25 mouse cellular contexts compared by ENCODE assay signal in genomic region chr8:123845114-123845513, GRCm38 (mm10). TPM values are rescaled to one million over a fixed set of nuclear protein-coding genes. Genes with fewer than 3 reads are reported as not detected.
DNase-seq lines count a peak whose midpoint lies in the region; ATAC-seq lines count a peak whose summit lies in the region.
"Had no signal": no experiment of that assay in that cellular context is flagged by ENCODE, and none has a peak within 500 bp of the region (broad histone marks: within the 10 kb centered on the region; RNA-seq: fewer than 3 reads in every experiment).

No protein-coding gene starts in this region.

- WGBS in hindbrain, embryonic 10.5 days: 95% methylated on average over 13 of the region's 13 CpGs
- 91% methylated on average over 13 of the region's 13 CpGs for WGBS in hindbrain, embryonic 13.5 days
- 84% methylated on average over 13 of the region's 13 CpGs for WGBS in embryonic facial prominence, embryonic 12.5 days
- WGBS in heart, embryonic 12.5 days: 86% methylated on average over 13 of the region's 13 CpGs

- no peaks in the 10 kb centered on the region for H3K9me3 ChIP-seq in hindbrain, embryonic 10.5 days
- no peaks in the 10 kb centered on the region for H3K9me3 ChIP-seq in hindbrain, embryonic 13.5 days
- no peaks in the 10 kb centered on the region for H3K9me3 ChIP-seq in embryonic facial prominence, embryonic 12.5 days
- H3K9me3 ChIP-seq in heart, embryonic 12.5 days (replicated peaks): no peaks in the 10 kb centered on the region
- H3K9me3 ChIP-seq: heart, embryonic 13.5 days; intestine, embryonic 15.5 days; limb, embryonic 13.5 days; liver, embryonic 12.5 days; midbrain, embryonic 15.5 days; neural tube, embryonic 12.5 days had no signal

- no peak for DNase-seq in hindbrain, embryonic 10.5 days (ENCODE audit: low spot score)
- DNase-seq in 416B (ENCODE audit: low read depth): peak; percentile 94
- peak; percentile 56 for DNase-seq in CD4-positive helper T cell, adult 2 months (ENCODE audit: low read depth, low spot score)
- DNase-seq in lung, postnatal 36 days: no peak
- DNase-seq: cerebellum, adult 11 months; cerebellum, postnatal 10 days; heart, postnatal 14 days; kidney, adult 9 months; kidney, postnatal 14 days; layer of hippocampus, postnatal 36 days; lung, adult 18-20 months; lung, postnatal 10 days; right cerebral cortex, postnatal 14 days; spleen, adult 18-20 months; thymus, postnatal 36 days had no signal

- H3K4me1 ChIP-seq in hindbrain, embryonic 10.5 days (replicated peaks): peaks cover 18% of the 10 kb centered on the region; the same call in 1 of the 2 replicates
- H3K4me1 ChIP-seq in hindbrain, embryonic 13.5 days (replicated peaks): no peaks in the 10 kb centered on the region
- H3K4me1 ChIP-seq in embryonic facial prominence, embryonic 12.5 days: no peaks in the 10 kb centered on the region
- no peaks in the 10 kb centered on the region for H3K4me1 ChIP-seq in heart, embryonic 12.5 days (replicated peaks)
- H3K4me1 ChIP-seq: heart, embryonic 13.5 days; intestine, embryonic 15.5 days; limb, embryonic 13.5 days; midbrain, embryonic 15.5 days; neural tube, embryonic 12.5 days had no signal

- no peaks in the 10 kb centered on the region for H3K27me3 ChIP-seq in hindbrain, embryonic 10.5 days (ENCODE audit: insufficient read depth, poor library complexity, severe bottlenecking)
- H3K27me3 ChIP-seq in hindbrain, embryonic 13.5 days: no peaks in the 10 kb centered on the region
- H3K27me3 ChIP-seq in embryonic facial prominence, embryonic 12.5 days: no peaks in the 10 kb centered on the region
- H3K27me3 ChIP-seq in heart, embryonic 12.5 days (replicated peaks): no peaks in the 10 kb centered on the region
- H3K27me3 ChIP-seq: heart, embryonic 13.5 days; intestine, embryonic 15.5 days; limb, embryonic 13.5 days; liver, embryonic 12.5 days; midbrain, embryonic 15.5 days; neural tube, embryonic 12.5 days had no signal

- peaks cover 34% of the 10 kb centered on the region for H3K36me3 ChIP-seq in hindbrain, embryonic 10.5 days
- H3K36me3 ChIP-seq in hindbrain, embryonic 13.5 days: no peaks in the 10 kb centered on the region
- no peaks in the 10 kb centered on the region for H3K36me3 ChIP-seq in embryonic facial prominence, embryonic 12.5 days
- H3K36me3 ChIP-seq in heart, embryonic 12.5 days: 0 out of 2 replicates have a peak, but pooled peaks cover 10% of the 10 kb centered on the region
- H3K36me3 ChIP-seq: intestine, embryonic 15.5 days had no signal

- H3K9ac ChIP-seq in hindbrain, embryonic 13.5 days: no peak overlapping the region
- H3K9ac ChIP-seq in embryonic facial prominence, embryonic 12.5 days: no peak overlapping the region
- H3K9ac ChIP-seq in heart, embryonic 12.5 days: no peak overlapping the region
- H3K9ac ChIP-seq: heart, embryonic 13.5 days; hindbrain, embryonic 14.5 days; intestine, embryonic 15.5 days; limb, embryonic 13.5 days; liver, embryonic 12.5 days; midbrain, embryonic 15.5 days; neural tube, embryonic 12.5 days had no signal

- ATAC-seq in hindbrain, embryonic 13.5 days (ENCODE audit: low FRiP score): no peak
- no peak for ATAC-seq in embryonic facial prominence, embryonic 12.5 days (ENCODE audit: insufficient number of reproducible peaks, insufficient read depth, low FRiP score, low TSS enrichment)
- ATAC-seq in heart, embryonic 12.5 days (ENCODE audit: insufficient number of reproducible peaks, low FRiP score): no peak
- ATAC-seq: intestine, embryonic 15.5 days; liver, embryonic 12.5 days; midbrain, embryonic 15.5 days had no signal

- H3K4me2 ChIP-seq in hindbrain, embryonic 13.5 days: no peak overlapping the region
- no peak overlapping the region for H3K4me2 ChIP-seq in embryonic facial prominence, embryonic 12.5 days (replicated peaks)
- H3K4me2 ChIP-seq in heart, embryonic 12.5 days: no peak overlapping the region
- H3K4me2 ChIP-seq: heart, embryonic 13.5 days; hindbrain, embryonic 14.5 days; intestine, embryonic 15.5 days; limb, embryonic 13.5 days; liver, embryonic 12.5 days; midbrain, embryonic 15.5 days; neural tube, embryonic 12.5 days had no signal

- H3K27ac ChIP-seq in hindbrain, embryonic 10.5 days: peak overlapping the region; percentile 35; the same call in 1 of the 2 replicates
- H3K27ac ChIP-seq in hindbrain, embryonic 13.5 days: no peak overlapping the region
- H3K27ac ChIP-seq in embryonic facial prominence, embryonic 12.5 days: 0 out of 2 replicates have a peak overlapping the region, but pooled peaks have one; percentile 11
- H3K27ac ChIP-seq in heart, embryonic 12.5 days (ENCODE audit: poor library complexity, severe bottlenecking): no peak overlapping the region
- H3K27ac ChIP-seq: heart, embryonic 13.5 days; hindbrain, embryonic 14.5 days; intestine, embryonic 15.5 days; limb, embryonic 13.5 days; liver, embryonic 12.5 days; midbrain, embryonic 15.5 days; neural tube, embryonic 12.5 days had no signal

- H3K4me3 ChIP-seq in hindbrain, embryonic 10.5 days: no peak overlapping the region
- H3K4me3 ChIP-seq in hindbrain, embryonic 13.5 days: no peak overlapping the region
- H3K4me3 ChIP-seq in embryonic facial prominence, embryonic 12.5 days: no peak overlapping the region
- H3K4me3 ChIP-seq in heart, embryonic 12.5 days: no peak overlapping the region
- H3K4me3 ChIP-seq: heart, embryonic 13.5 days; intestine, embryonic 15.5 days; limb, embryonic 13.5 days; liver, embryonic 12.5 days; midbrain, embryonic 15.5 days; neural tube, embryonic 12.5 days had no signal

RNA-seq across cellular contexts. Expression of gene Ccsap, which starts 14.9 kb away (rescaled TPM):
- polyA plus RNA-seq in hindbrain, embryonic 10.5 days (2016; fragmentation: Nextera tagmentation; extraction: Ambion mirVana): 7.3 and 8.4 TPM in 2 replicates
- polyA plus RNA-seq in hindbrain, embryonic 13.5 days (2015; fragmentation: Nextera tagmentation; extraction: Ambion mirVana): 4.0 and 4.1 TPM in 2 replicates
- 7.1 and 7.4 TPM in 2 replicates for polyA plus RNA-seq in embryonic facial prominence, embryonic 12.5 days (2016; fragmentation: Nextera tagmentation; extraction: Ambion mirVana)
- 3.3 and 4.1 TPM in 2 replicates for polyA plus RNA-seq in heart, embryonic 12.5 days (2016; fragmentation: Nextera tagmentation; extraction: Ambion mirVana)

RNA-seq across cellular contexts. Expression of gene Rab4a, which starts 39.3 kb away (rescaled TPM):
- 66.4 and 76.6 TPM in 2 replicates for polyA plus RNA-seq in hindbrain, embryonic 10.5 days (2016; fragmentation: Nextera tagmentation; extraction: Ambion mirVana)
- 73.9 and 74.8 TPM in 2 replicates for polyA plus RNA-seq in hindbrain, embryonic 13.5 days (2015; fragmentation: Nextera tagmentation; extraction: Ambion mirVana)
- polyA plus RNA-seq in embryonic facial prominence, embryonic 12.5 days (2016; fragmentation: Nextera tagmentation; extraction: Ambion mirVana): 50.3 and 55.9 TPM in 2 replicates
- polyA plus RNA-seq in heart, embryonic 12.5 days (2016; fragmentation: Nextera tagmentation; extraction: Ambion mirVana): 42.3 and 47.2 TPM in 2 replicates

RNA-seq across cellular contexts. Expression of gene Acta1, which starts 49.4 kb away (rescaled TPM):
- polyA plus RNA-seq in hindbrain, embryonic 10.5 days (2016; fragmentation: Nextera tagmentation; extraction: Ambion mirVana): 0.48 and 1.3 TPM in 2 replicates
- 7.4 and 9.9 TPM in 2 replicates for polyA plus RNA-seq in hindbrain, embryonic 13.5 days (2015; fragmentation: Nextera tagmentation; extraction: Ambion mirVana)
- polyA plus RNA-seq in embryonic facial prominence, embryonic 12.5 days (2016; fragmentation: Nextera tagmentation; extraction: Ambion mirVana): 53.1 and 82.4 TPM in 2 replicates
- 481 and 483 TPM in 2 replicates for polyA plus RNA-seq in heart, embryonic 12.5 days (2016; fragmentation: Nextera tagmentation; extraction: Ambion mirVana)

Comparison
In these comparisons a context has a peak if more than half of its experiments do, and no peak if none do; other contexts are left out.
1. H3K27ac ChIP-seq: peak in hindbrain, embryonic 10.5 days (single experiment) and embryonic facial prominence, embryonic 12.5 days (single experiment); none in hindbrain, embryonic 13.5 days (single experiment) and heart, embryonic 12.5 days (single experiment).
2. DNase-seq: peak in 416B (single experiment) and CD4-positive helper T cell, adult 2 months (single experiment); none in hindbrain, embryonic 10.5 days (single experiment) and lung, postnatal 36 days (single experiment).